Comparison of ENCODE assay signal across 8 mouse cellular contexts in genomic region chr15:83171712-83172481, GRCm38 (mm10). TPM values are rescaled to one million over a fixed set of nuclear protein-coding genes. Genes with fewer than 3 reads are reported as not detected.
A peak's percentile ranks its signal among the peaks of the same experiment; 100 is the strongest.
DNase-seq lines count a peak whose midpoint lies in the region; ATAC-seq lines count a peak whose summit lies in the region.

No protein-coding gene starts in this region.

- H3K9ac ChIP-seq in heart, embryonic 14.5 days (ENCODE audit: low read length), result peak overlapping the region; percentile 80
- peak overlapping the region; percentile 98 for H3K9ac ChIP-seq in liver, embryonic 13.5 days
- peak overlapping the region; percentile 90 for H3K9ac ChIP-seq in stomach, embryonic 16.5 days (ENCODE audit: low read length)

- H3K27ac ChIP-seq in heart, embryonic 14.5 days (replicated peaks in 1 of 2; ENCODE audit: control insufficient read depth in 1 of 2, insufficient read depth in 1 of 2, low read depth in 2 of 2, low read length in 2 of 2), result peak overlapping the region; percentile 60 to 86
- peak overlapping the region; percentile 93 for H3K27ac ChIP-seq in liver, embryonic 13.5 days
- H3K27ac ChIP-seq in stomach, embryonic 16.5 days (ENCODE audit: low read length), result peak overlapping the region; percentile 88

- no peaks in the 10 kb centered on the region for H3K9me3 ChIP-seq in heart, embryonic 14.5 days (ENCODE audit: control insufficient read depth, low read length)
- no peaks in the 10 kb centered on the region for H3K9me3 ChIP-seq in liver, embryonic 13.5 days (replicated peaks)
- no peaks in the 10 kb centered on the region for H3K9me3 ChIP-seq in stomach, embryonic 16.5 days (replicated peaks; ENCODE audit: control insufficient read depth, low read length)

- peak overlapping the region; percentile 74 to 84 for H3K4me3 ChIP-seq in heart, embryonic 14.5 days (ENCODE audit: control insufficient read depth in 1 of 2, insufficient read depth in 1 of 2, low read depth in 1 of 2, low read length in 2 of 2)
- H3K4me3 ChIP-seq in liver, embryonic 13.5 days (replicated peaks), result peak overlapping the region; percentile 100
- H3K4me3 ChIP-seq in stomach, embryonic 16.5 days (replicated peaks; ENCODE audit: low read length), result peak overlapping the region; percentile 96

- no peaks in the 10 kb centered on the region for H3K36me3 ChIP-seq in heart, embryonic 14.5 days (ENCODE audit: control insufficient read depth, insufficient read depth, low read length)
- H3K36me3 ChIP-seq in liver, embryonic 13.5 days, result peaks cover 25% of the 10 kb centered on the region
- H3K36me3 ChIP-seq in stomach, embryonic 16.5 days (ENCODE audit: control insufficient read depth, insufficient read depth, low read length), result no peaks in the 10 kb centered on the region

- peaks cover 19 to 30% of the 10 kb centered on the region in 2 experiments for H3K4me1 ChIP-seq in heart, embryonic 14.5 days (ENCODE audit: control insufficient read depth in 2 of 2, insufficient read depth in 2 of 2, low read length in 2 of 2)
- peaks cover 72% of the 10 kb centered on the region for H3K4me1 ChIP-seq in liver, embryonic 13.5 days (replicated peaks)
- peaks cover 48% of the 10 kb centered on the region for H3K4me1 ChIP-seq in stomach, embryonic 16.5 days (ENCODE audit: control insufficient read depth, insufficient read depth, low read length)

- H3K27me3 ChIP-seq in heart, embryonic 14.5 days (ENCODE audit: control insufficient read depth, insufficient read depth, low read length), result no peaks in the 10 kb centered on the region
- H3K27me3 ChIP-seq in liver, embryonic 13.5 days, result no peaks in the 10 kb centered on the region
- H3K27me3 ChIP-seq in stomach, embryonic 16.5 days (ENCODE audit: control insufficient read depth, insufficient read depth, low read length), result no peaks in the 10 kb centered on the region

- peak overlapping the region; percentile 73 for H3K4me2 ChIP-seq in heart, embryonic 14.5 days (ENCODE audit: low read length)
- H3K4me2 ChIP-seq in liver, embryonic 13.5 days, result peak overlapping the region; percentile 94
- H3K4me2 ChIP-seq in stomach, embryonic 16.5 days (ENCODE audit: low read depth, low read length), result peak overlapping the region; percentile 83

- under 1% methylated on average over 66 of the region's 67 CpGs for WGBS in heart, embryonic 14.5 days
- under 1% methylated on average over 67 of the region's 67 CpGs for WGBS in liver, embryonic 13.5 days (ENCODE audit: insufficient replicate concordance)
- WGBS in stomach, embryonic 16.5 days, result under 1% methylated on average over 67 of the region's 67 CpGs

- ATAC-seq in erythroid progenitor cell, adult 5-6 weeks (replicated peaks; ENCODE audit: low FRiP score, poor library complexity, severe bottlenecking), result peak; percentile 81
- peak; percentile 96 for ATAC-seq in heart, embryonic 14.5 days (ENCODE audit: insufficient number of reproducible peaks, insufficient read depth, low FRiP score, low read depth)
- peak; percentile 81 for ATAC-seq in liver, embryonic 13.5 days (ENCODE audit: low read depth)
- peak; percentile 96 for ATAC-seq in stomach, embryonic 16.5 days (ENCODE audit: insufficient read depth, low FRiP score)

- peak; percentile 99 for DNase-seq in CD4-positive helper T cell, adult 2 months (ENCODE audit: low read depth, low spot score)
- DNase-seq in brain, embryonic 18.5 days (ENCODE audit: low read depth, low spot score), result peak; percentile 92
- DNase-seq in kidney, postnatal 14 days, result peak; percentile 99
- DNase-seq in liver, embryonic 13.5 days, result peak; percentile 96
- peak; percentile 93 for DNase-seq in neural tube, embryonic 10.5 days (ENCODE audit: extremely low spot score, low spot score)

RNA-seq across cellular contexts. Expression of gene Cyb5r3, which starts 0.5 kb away (rescaled TPM):
- 106 and 112 TPM in 2 replicates for total RNA-seq in erythroid progenitor cell, adult 5-6 weeks (2015; ENCODE audit: low replicate concordance)
- total RNA-seq in erythroid progenitor cell, adult 5-6 weeks (2017; ENCODE audit: low replicate concordance), result 48.1 and 57.9 TPM in 2 replicates
- polyA plus RNA-seq in heart, embryonic 14.5 days (2014; fragmentation: Nextera tagmentation; extraction: Ambion mirVana), result 161 and 163 TPM in 2 replicates
- polyA plus RNA-seq in liver, embryonic 13.5 days (2015; fragmentation: Nextera tagmentation; extraction: Ambion mirVana), result 110 and 147 TPM in 2 replicates
- polyA plus RNA-seq in stomach, embryonic 16.5 days (2015; fragmentation: Nextera tagmentation; extraction: Ambion mirVana), result 211 and 262 TPM in 2 replicates

RNA-seq across cellular contexts. Expression of gene Poldip3, which starts 22.7 kb away (rescaled TPM):
- 39.6 and 46.5 TPM in 2 replicates for total RNA-seq in erythroid progenitor cell, adult 5-6 weeks (2015; ENCODE audit: low replicate concordance)
- total RNA-seq in erythroid progenitor cell, adult 5-6 weeks (2017; ENCODE audit: low replicate concordance), result 66.7 and 92.9 TPM in 2 replicates
- 76.9 and 79.2 TPM in 2 replicates for polyA plus RNA-seq in heart, embryonic 14.5 days (2014; fragmentation: Nextera tagmentation; extraction: Ambion mirVana)
- polyA plus RNA-seq in liver, embryonic 13.5 days (2015; fragmentation: Nextera tagmentation; extraction: Ambion mirVana), result 65.0 and 69.6 TPM in 2 replicates
- polyA plus RNA-seq in stomach, embryonic 16.5 days (2015; fragmentation: Nextera tagmentation; extraction: Ambion mirVana), result 121 and 128 TPM in 2 replicates

RNA-seq across cellular contexts. Expression of gene Rrp7a, which starts 49.3 kb away (rescaled TPM):
- total RNA-seq in erythroid progenitor cell, adult 5-6 weeks (2015; ENCODE audit: low replicate concordance), result 12.6 and 16.9 TPM in 2 replicates
- total RNA-seq in erythroid progenitor cell, adult 5-6 weeks (2017; ENCODE audit: low replicate concordance), result 12.3 and 31.9 TPM in 2 replicates
- 33.7 and 33.9 TPM in 2 replicates for polyA plus RNA-seq in heart, embryonic 14.5 days (2014; fragmentation: Nextera tagmentation; extraction: Ambion mirVana)
- polyA plus RNA-seq in liver, embryonic 13.5 days (2015; fragmentation: Nextera tagmentation; extraction: Ambion mirVana), result 35.6 and 40.9 TPM in 2 replicates
- polyA plus RNA-seq in stomach, embryonic 16.5 days (2015; fragmentation: Nextera tagmentation; extraction: Ambion mirVana), result 65.5 and 66.0 TPM in 2 replicates

Comparison
In these comparisons a context has a peak if more than half of its experiments do, and no peak if none do; other contexts are left out.
1. Peak in every context shown above with its lines: DNase-seq, ATAC-seq, H3K4me3 ChIP-seq and H3K27ac ChIP-seq.